In genomic region chr11:70306159-70306558, GRCm38 (mm10) we compare ENCODE assay signal across 14 mouse cellular contexts. TPM values are rescaled to one million over a fixed set of nuclear protein-coding genes. Genes with fewer than 3 reads are reported as not detected.
DNase-seq lines count a peak whose midpoint lies in the region; ATAC-seq and TF ChIP-seq lines count a peak whose summit lies in the region.
"Had no signal": no experiment of that assay in that cellular context is flagged by ENCODE, and none has a peak within 500 bp of the region (broad histone marks: within the 10 kb centered on the region; RNA-seq: fewer than 3 reads in every experiment).

No protein-coding gene starts in this region.

- DNase-seq in heart, adult 2 months, result no peak
- DNase-seq in heart, embryonic 10.5 days (ENCODE audit: low spot score), result no peak
- DNase-seq in A20 (ENCODE audit: low read depth, low spot score), result peak; percentile 77
- DNase-seq in lung, postnatal 10 days, result peak; percentile 44
- no peak for DNase-seq in gastrocnemius, postnatal 14 days
- DNase-seq in left cerebral cortex, adult 11 months (ENCODE audit: low spot score), result no peak
- DNase-seq in left cerebral cortex, adult 2 months (ENCODE audit: extremely low spot score in 1 of 2, low spot score in 2 of 2), result no peak
- DNase-seq: cerebellum, adult 11 months; heart, postnatal 4 days had no signal

- TF ChIP-seq CTCF in heart, adult 2 months (IDR thresholded peaks at IDR 0.05), result no peak
- TF ChIP-seq CTCF in left cerebral cortex, adult 2 months (IDR thresholded peaks at IDR 0.05), result no peak

- 0 out of 2 replicates have a peak overlapping the region, but pooled peaks have one; percentile 7 for H3K27ac ChIP-seq in heart, adult 2 months
- no peak overlapping the region for H3K27ac ChIP-seq in heart, embryonic 10.5 days
- no peak overlapping the region for H3K27ac ChIP-seq in left cerebral cortex, adult 2 months
- H3K27ac ChIP-seq: embryonic facial prominence, embryonic 15.5 days; midbrain, embryonic 10.5 days had no signal

- H3K9me3 ChIP-seq in heart, embryonic 10.5 days, result no peaks in the 10 kb centered on the region
- H3K9me3 ChIP-seq: embryonic facial prominence, embryonic 15.5 days; midbrain, embryonic 10.5 days had no signal

- TF ChIP-seq EP300 in heart, adult 2 months (IDR thresholded peaks at IDR 0.05; ENCODE audit: insufficient read depth, low read depth, low read length), result no peak

- 21% methylated on average over 7 of the region's 7 CpGs for WGBS in heart, adult 2 months
- 50% methylated on average over 7 of the region's 7 CpGs for WGBS in heart, embryonic 10.5 days

- intact Hi-C loops in heart, adult 2 months (cut with DNase I), result no loop called here
- intact Hi-C loops in gastrocnemius, postnatal 14 days (cut with DNase I; ENCODE audit: low total_unique reads), result no loop called here
- intact Hi-C loops in left cerebral cortex, adult 2 months (cut with DNase I), result no loop called here

- no peaks in the 10 kb centered on the region for H3K79me2 ChIP-seq in heart, adult 2 months (replicated peaks; ENCODE audit: control insufficient read depth, insufficient read depth, low read length)

- H3K36me3 ChIP-seq in heart, adult 2 months (ENCODE audit: control insufficient read depth, insufficient read depth, low read length), result no peaks in the 10 kb centered on the region
- H3K36me3 ChIP-seq in heart, embryonic 10.5 days, result no peaks in the 10 kb centered on the region
- H3K36me3 ChIP-seq: embryonic facial prominence, embryonic 15.5 days; midbrain, embryonic 10.5 days had no signal

- TF ChIP-seq POLR2A in heart, adult 2 months (IDR thresholded peaks at IDR 0.05; ENCODE audit: insufficient read depth, low read depth, low read length), result no peak

- peaks cover 9% of the 10 kb centered on the region for H3K4me1 ChIP-seq in heart, adult 2 months (ENCODE audit: control insufficient read depth, insufficient read depth, low read length)
- H3K4me1 ChIP-seq in heart, embryonic 10.5 days, result no peaks in the 10 kb centered on the region
- H3K4me1 ChIP-seq: embryonic facial prominence, embryonic 15.5 days; midbrain, embryonic 10.5 days had no signal

- no peak overlapping the region for H3K4me3 ChIP-seq in heart, adult 2 months
- no peak overlapping the region for H3K4me3 ChIP-seq in heart, embryonic 10.5 days
- H3K4me3 ChIP-seq in left cerebral cortex, adult 2 months, result no peak overlapping the region
- H3K4me3 ChIP-seq: embryonic facial prominence, embryonic 15.5 days; midbrain, embryonic 10.5 days had no signal

- no peaks in the 10 kb centered on the region for H3K27me3 ChIP-seq in heart, adult 2 months (ENCODE audit: control insufficient read depth, insufficient read depth, low read length)
- no peaks in the 10 kb centered on the region for H3K27me3 ChIP-seq in heart, embryonic 10.5 days (ENCODE audit: insufficient read depth, poor library complexity, severe bottlenecking)
- H3K27me3 ChIP-seq: embryonic facial prominence, embryonic 15.5 days had no signal

- H3K9ac ChIP-seq in heart, adult 2 months (ENCODE audit: low read depth, low read length), result no peak overlapping the region
- H3K9ac ChIP-seq: embryonic facial prominence, embryonic 15.5 days had no signal

- ATAC-seq in hematopoietic stem cell, adult 5-6 weeks (replicated peaks in 1 of 2; ENCODE audit: insufficient read depth in 1 of 2, low FRiP score in 2 of 2, low TSS enrichment in 1 of 2, low read depth in 1 of 2, poor library complexity in 2 of 2, severe bottlenecking in 2 of 2), result peak; percentile 67 to 93

RNA-seq across cellular contexts. Expression of gene Alox12e, which starts 16.3 kb away (rescaled TPM):
- total RNA-seq in heart, adult 2 months (2021), result under 1 TPM in 1 of 2 experiments, not detected in 1; 0.16 TPM
- polyA plus RNA-seq in heart, adult 2 months (2012; rRNA removed), result 0.10 TPM in 1 of 2 replicates, not detected in the other
- polyA plus RNA-seq in heart, embryonic 10.5 days (2016; fragmentation: Nextera tagmentation; extraction: Ambion mirVana), result not detected in 2 replicates
- not detected in 2 replicates for total RNA-seq in hematopoietic stem cell, adult 5-6 weeks (2017)
- total RNA-seq in gastrocnemius, postnatal 14 days (2021), result under 1 TPM in 1 of 2 experiments, not detected in 1; 0.09 TPM
- total RNA-seq in left cerebral cortex, adult 2 months (2021), result under 1 TPM in 1 of 2 experiments, not detected in 1; 0.33 TPM
- polyA plus RNA-seq: midbrain, embryonic 10.5 days had no signal

RNA-seq across cellular contexts. Expression of gene Alox15, which starts 45.7 kb away (rescaled TPM):
- total RNA-seq in heart, adult 2 months (2021), result 10 to 100 TPM in 1 of 2 experiments, 1 to 10 TPM in 1; 5.5 to 13.7 TPM
- 1.5 and 2.9 TPM in 2 replicates for polyA plus RNA-seq in heart, adult 2 months (2012; rRNA removed)
- polyA plus RNA-seq in heart, embryonic 10.5 days (2016; fragmentation: Nextera tagmentation; extraction: Ambion mirVana), result 0.13 and 0.14 TPM in 2 replicates
- total RNA-seq in hematopoietic stem cell, adult 5-6 weeks (2017), result 1.6 and 4.4 TPM in 2 replicates
- total RNA-seq in gastrocnemius, postnatal 14 days (2021), result not detected
- not detected for total RNA-seq in left cerebral cortex, adult 2 months (2021)
- total RNA-seq: left cerebral cortex, adult 18-20 months had no signal
- polyA plus RNA-seq: C2C12; midbrain, embryonic 10.5 days had no signal

RNA-seq across cellular contexts. Expression of gene Alox12, which starts 51.0 kb away (rescaled TPM):
- 1 to 10 TPM; 2.8 to 6.0 TPM for total RNA-seq in heart, adult 2 months (2021)
- polyA plus RNA-seq in heart, adult 2 months (2012; rRNA removed), result 6.2 and 7.2 TPM in 2 replicates
- 3.9 and 5.0 TPM in 2 replicates for polyA plus RNA-seq in heart, embryonic 10.5 days (2016; fragmentation: Nextera tagmentation; extraction: Ambion mirVana)
- 0.25 and 0.30 TPM in 2 replicates for total RNA-seq in hematopoietic stem cell, adult 5-6 weeks (2017)
- total RNA-seq in gastrocnemius, postnatal 14 days (2021), result 1 to 10 TPM in 1 of 2 experiments, under 1 TPM in 1; 1.00 to 1.2 TPM
- total RNA-seq in left cerebral cortex, adult 2 months (2021), result under 1 TPM; 0.16 to 0.19 TPM

Comparison
In these comparisons a context has a peak if more than half of its experiments do, and no peak if none do; other contexts are left out.
1. DNase-seq: peak in A20 (single experiment) and lung, postnatal 10 days (single experiment); none in heart, adult 2 months (0 of 2), heart, embryonic 10.5 days (single experiment), gastrocnemius, postnatal 14 days (single experiment), left cerebral cortex, adult 11 months (single experiment) and left cerebral cortex, adult 2 months (0 of 2).